Mouse (Mus musculus) gastrocnemius, postnatal 14 days (tissue): ENCODE measurements at regions not wholly inside any gene's neighbourhood (a gene's known extent, or its start where the extent isn't known, plus 50 kb on each side); places are given as distances from the start of the nearest gene placed in this dataset.
A peak's percentile ranks its signal among the peaks of the same experiment; 100 is the strongest.
"Not testable (repeated sequence)": the region's sequence is repeated elsewhere in the genome, so short reads cannot be mapped to it uniquely, and the experiment has no call there.

Source experiments
- DNase-seq: peaks from one replicate; pipeline ENCODE4 v3.0.0; 2021; ENCODE audit warnings: mixed read lengths
- intact Hi-C: fragments of 180-260 bp; cut with DNase I; formaldehyde crosslinking; loops from one replicate; pipeline ENCODE4 v1.15.1; 2025; ENCODE audit warnings: low total_unique reads

DNA sequence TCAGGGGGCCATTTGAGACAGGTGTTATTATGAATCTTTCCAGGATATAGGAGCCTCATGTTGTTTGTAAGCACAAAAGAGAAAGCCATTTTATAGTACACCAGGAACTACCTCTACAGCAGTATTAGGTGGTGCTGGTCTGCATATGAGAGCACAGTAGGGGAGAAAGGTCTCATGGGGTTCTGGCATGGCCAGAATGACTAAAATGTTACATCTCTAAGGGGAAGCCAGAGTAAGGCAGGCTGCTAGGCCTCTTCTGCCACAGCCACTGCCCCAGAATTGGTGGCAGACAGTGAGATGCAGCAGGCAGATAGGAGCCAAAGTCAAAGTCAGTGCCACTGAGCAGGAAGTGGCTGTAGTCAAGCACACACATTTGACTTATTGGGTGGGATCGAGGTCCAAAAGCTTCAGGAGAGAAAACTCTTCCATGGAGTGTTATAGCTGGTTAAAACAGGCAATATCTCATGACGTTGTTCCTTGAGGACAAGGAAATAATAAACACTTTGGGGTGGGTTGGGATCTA is 147.2 kb downstream of the Hira start:
- intact Hi-C loops: no loop called here
- DNase-seq: no peak

DNA sequence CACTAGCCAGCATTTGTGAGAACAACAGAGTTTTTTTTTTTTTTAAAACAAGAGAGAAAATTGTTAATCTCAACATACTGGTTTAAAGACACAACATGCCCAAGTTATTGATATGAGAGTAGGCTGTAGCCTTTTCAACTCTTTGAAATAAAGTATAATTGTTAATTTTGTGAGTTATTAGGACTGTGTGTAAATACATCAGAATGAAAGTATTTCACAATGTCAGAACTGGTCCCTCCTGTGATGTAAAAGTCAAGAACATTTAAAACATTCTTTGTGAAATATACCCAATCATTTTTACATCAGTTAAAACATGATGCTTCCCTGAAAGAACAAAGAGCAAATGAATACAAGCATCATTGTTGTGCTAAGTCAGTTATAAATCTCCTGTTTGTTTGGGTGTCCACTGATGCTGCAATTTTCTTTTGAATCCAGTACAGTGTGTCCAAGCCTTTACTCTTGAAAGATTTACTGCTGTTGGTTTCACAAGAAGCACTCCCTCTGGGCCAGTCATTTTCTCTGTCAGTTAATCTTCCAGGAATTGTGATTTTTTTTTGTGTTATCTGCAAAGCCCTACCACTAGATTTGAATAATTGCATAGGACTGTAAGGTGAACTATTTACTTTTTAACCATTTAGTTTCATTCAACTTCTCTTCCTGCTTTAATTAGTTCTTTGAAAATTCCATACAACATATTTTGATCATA is 148.5 kb downstream of the Hira start:
- DNase-seq: no peak

DNA sequence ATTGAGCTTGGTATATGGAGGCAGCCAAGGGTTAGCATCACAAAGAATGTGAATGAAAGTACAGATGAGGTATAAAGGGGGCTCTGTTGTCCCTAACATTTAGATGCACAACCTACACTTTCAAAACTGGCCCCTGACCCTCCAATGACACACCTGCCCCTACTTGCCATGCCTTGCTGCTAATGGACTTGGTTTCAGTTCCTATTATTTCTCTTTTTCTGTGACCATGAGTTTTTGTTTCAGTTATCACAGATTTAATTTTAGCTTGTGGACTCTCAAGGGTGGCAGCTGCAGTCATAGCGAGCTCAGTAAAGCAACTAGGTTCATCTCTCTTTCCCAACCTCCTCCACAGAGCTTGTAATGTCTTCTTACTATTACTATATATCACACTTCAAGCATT is 150.3 kb downstream of the Hira start:
- intact Hi-C loops: no loop called here

More for the DNA sequence above, 148.5 kb downstream of the Hira start:
- intact Hi-C loops: no loop called here

DNA sequence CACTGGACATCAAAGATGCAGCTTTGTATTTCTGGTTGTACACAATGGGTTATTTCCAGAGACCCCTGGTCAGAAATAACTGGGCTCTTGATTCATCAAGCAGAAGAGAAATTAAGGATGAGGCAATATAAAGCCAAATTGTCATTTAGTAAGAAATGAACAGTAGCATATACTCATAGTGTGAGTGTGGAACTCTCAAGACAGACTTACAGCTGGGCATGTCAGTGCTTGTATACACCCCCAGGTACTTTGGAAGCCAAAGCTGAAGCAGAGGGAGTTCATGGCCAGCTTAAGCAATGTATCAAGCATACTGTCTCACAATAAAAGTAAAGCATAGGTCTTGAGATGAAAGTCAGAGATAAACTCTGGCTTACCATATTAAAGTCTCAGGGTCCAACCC is 155.7 kb downstream of the Hira start:
- intact Hi-C loops: loop anchor here (5.0 kb wide), 1 partner anchor 145 kb away; no protein-coding TSS in a partner anchor
- no peak for DNase-seq

More for the DNA sequence above, 150.3 kb downstream of the Hira start:
- no peak for DNase-seq

DNA sequence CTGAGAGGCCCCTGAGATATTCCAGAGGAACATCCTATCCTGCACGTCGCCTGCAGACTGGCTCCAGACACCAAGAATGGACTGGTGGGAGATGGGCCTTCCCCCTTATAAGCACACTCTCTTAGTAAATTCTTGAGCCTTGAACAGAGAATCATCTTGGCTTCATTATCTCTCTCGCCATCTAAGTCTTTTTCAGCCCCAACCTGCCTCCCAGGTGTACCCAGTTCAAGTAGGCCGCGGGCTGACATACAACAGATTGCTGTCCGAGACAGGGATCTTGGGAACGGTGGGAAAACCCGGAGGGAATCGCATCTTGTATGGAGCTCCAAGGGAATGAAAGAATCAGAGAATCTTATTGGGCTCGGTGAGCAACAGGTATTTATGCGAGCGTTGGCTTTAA is 158.9 kb downstream of the Hira start:
- no peak for DNase-seq
- intact Hi-C loops: no loop called here

DNA sequence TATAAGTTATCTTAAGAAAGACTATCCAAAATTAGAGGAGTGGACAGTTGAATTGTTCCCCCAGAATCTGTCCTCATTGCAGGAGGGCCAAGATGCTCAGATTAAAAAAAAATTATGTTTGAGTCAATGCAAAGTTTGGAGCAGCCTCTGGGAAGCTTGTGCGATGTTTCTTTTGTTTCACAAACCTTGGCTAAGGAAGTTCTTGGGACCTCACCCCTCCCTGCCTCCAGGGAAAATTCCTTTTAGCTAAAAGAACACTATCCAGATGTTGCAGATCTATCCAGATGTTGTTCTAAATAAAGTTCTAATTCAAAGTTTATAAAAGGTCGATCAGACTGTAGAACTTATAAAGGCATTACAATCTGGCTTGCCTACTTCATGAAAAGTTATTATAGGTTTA is 160.8 kb downstream of the Hira start:
- intact Hi-C loops: no loop called here

DNA sequence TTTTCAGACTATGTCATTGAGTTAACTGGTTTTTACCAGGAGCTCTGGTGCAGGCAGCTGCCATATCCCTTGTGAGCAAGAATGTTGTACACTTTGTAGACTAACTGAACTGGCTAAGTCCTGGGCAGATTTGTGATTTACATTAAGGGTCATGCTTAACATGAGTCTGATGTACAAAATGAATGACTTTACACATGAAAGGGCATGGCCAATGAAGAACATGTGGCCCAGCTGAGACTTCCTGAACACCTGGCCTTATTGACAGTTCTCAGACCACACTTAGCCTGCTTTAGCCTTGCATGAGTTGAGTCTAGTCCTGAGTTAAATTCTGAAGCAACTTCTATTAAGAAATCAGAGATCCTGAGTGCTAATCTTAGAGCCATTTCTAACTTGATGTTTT is 176.0 kb downstream of the Hira start:
- intact Hi-C loops: no loop called here
- DNase-seq: no peak

More for the DNA sequence above, 160.8 kb downstream of the Hira start:
- DNase-seq: peak; percentile 9

DNA sequence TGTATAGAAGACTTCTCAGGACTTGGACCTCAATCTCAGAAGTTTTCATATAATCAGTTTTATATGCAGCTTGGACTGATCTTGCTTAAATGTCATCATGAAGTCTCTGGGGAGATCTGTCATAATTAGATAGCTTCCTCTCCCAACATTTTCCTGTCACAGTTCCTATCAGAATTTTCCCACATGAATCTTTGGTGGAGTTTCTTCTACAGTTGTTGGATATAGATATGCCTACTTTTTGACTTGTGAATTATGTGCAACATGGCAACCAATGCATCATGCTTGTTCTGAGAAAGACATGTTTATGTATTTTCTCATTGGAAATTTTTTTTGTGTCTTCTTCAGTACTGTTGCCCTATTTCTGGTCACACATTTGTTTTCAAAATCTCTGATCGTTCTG is 183.5 kb downstream of the Hira start:
- DNase-seq: no peak
- intact Hi-C loops: no loop called here

DNA sequence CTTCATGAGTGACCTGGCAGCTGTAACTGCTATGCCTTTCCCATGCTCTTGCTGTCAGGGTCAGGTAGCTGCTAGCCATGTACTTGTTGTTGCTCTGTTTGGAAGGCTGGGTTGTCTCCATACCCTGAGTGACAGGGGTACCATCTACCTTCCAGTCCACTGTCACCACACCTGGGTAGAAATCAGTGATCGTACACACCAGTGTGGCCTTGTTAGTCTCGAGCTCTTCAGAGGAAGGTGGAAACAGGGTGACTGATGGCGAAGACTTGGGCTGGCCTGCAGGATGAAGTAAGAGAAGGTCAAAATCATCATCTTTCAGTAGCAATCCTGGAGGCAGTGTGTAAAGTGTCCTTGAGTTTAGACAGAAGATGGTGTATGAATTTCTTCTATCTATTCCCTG is 185.0 kb downstream of the Hira start:
- intact Hi-C loops: no loop called here
- no peak for DNase-seq

DNA sequence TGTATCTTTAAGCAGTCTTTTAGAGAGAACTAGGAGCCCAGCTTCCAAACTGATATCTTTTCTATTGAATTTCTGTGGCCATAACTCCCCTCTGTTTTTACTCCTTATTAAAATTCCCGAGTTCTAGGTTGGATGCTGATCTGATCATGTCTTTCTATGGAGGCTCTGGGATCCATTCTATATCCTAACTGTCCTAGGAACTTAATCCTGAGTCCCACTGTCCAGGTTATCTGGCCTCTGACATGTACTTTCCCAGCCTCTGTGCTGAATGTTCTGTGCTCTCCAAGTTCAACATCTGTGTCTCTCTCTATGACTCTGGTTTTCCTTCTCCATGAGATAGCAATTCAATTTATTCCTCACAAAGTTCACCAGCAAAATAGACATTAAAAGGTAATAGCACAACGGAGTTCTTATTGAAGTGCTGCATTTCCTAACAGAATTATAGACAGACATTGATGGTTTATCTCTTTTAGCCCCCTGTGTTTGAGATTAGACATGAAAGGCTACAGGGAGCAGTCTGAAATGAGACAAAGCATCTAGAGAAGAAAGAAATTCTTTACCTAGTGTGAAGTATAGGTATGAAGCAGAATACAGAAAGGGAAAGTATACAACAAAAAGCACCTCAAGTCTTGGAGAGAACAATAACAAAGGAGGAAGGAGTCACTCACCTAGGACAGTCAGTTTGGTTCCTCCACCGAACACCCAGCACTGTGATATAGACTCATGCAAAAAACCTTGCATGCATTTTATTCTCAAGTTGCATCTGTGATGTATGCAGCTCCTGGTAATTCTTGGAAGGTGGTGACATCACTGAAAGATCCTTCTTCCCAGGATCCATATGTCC is 185.9 kb downstream of the Hira start:
- DNase-seq: no peak

DNA sequence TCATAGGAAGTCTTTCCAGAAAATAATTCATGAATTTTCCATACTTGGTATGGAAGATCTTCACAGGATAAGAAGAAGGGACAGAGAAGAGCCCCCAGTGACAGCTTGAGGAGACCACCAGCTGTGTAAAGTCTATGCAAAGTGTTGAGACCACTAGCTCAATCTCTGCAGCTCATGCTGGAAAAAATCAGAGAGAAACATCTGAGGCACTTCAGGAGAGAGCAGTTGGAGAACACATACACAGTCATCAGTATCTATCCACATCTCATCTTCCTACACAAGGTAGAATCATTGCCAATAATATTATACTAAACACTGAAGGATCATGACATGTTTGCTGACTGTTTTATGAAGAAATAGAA is 186.5 kb downstream of the Hira start:
- intact Hi-C loops: no loop called here
- DNase-seq: no peak

More for the DNA sequence above, 185.9 kb downstream of the Hira start:
- intact Hi-C loops: no loop called here

DNA sequence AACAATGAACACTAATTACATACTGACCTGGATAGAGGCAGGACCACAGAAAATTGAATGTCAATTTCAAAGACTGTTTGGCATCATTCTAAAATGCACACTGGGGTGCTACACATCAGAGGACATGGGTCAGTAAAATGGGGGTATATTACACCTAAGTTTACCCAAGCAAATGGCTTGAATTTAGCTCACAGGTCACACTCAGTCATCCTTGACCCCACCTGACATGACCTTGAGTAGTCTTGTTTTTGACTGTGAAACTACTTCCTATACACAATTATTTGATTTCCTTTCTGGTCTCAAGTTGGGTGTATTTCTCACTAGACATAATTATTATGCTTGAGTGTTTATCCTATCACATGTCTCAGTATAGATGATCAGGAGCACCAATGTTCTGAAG is 187.6 kb downstream of the Hira start:
- intact Hi-C loops: no loop called here
- DNase-seq: no peak

DNA sequence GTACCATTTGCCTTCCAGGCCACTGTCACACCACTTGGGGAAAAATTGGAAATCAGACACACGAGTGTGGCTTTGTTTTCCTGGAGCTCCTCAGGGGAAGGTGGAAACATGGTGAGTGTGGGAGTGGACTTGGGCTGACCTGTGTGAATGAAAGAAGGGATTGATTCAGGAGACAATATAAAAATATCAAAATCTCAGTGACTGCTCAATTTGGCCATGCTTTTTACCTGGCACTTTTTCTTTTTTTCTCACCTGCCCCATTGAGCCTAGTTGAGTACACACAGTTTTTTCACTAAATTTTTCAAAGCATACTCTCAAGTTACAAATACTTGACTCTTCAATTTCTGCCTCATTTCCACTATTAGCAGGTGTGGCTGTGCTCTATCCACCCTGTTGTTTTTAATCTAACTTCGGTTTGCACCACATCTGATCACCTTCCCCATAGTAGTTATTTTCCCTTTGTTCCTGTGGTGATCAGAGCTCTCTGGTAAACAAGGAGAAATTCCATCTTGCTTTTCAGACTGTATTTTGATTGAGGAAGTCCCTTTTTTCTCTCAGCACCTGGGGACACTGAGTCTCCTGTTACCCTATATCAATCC is 188.8 kb downstream of the Hira start:
- intact Hi-C loops: no loop called here
- no peak for DNase-seq

DNA sequence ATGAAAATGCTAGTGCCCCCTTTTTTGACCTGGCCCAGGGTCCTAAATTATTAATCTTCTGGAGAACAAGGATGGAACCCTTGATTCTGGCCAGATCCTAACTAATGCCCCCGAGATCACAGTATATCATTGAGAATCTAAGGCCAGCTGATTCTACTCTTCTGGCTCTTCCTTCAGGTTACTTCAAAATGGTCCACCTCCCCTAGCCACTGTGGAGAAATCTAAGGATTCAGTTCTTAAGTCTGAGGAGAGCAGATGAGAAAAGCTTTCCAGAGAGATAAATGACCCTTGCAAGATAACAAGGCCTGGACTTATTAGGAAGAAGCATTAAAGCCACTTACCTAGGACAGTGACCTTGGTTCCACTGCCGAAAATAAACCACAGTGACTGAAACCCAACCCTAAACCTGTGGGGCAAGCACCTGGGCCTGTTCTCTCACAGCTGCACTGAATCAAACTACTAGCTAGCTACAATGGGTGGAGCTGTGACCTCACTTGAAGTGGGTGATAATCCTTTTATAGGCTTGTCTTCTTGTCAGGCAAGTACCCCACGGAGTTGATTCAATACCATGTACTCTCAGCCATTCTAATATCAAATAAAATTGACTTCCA is 190.0 kb downstream of the Hira start:
- intact Hi-C loops: no loop called here
- DNase-seq: no peak

DNA sequence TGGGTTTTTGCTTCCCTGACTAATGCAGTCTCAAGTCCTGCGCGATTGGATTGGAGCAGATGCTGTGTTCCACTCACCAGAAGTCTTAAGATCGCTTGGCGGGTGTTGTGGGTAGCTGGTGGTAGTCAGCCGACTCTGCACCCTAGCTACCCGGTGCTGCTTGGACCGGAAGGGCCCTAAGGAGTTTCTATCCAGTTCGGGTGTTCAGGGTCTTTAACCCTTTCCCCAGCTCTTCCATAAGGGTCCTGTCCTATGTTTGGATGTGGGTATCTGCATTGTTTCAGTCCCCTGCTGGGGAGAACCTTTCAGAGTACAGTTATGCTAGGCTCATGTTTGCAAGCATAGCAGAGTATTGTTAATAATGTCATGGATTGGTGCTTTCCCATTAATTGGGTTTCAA is 206.7 kb downstream of the Hira start:
- intact Hi-C loops, DNase-seq: not testable (repeated sequence)

DNA sequence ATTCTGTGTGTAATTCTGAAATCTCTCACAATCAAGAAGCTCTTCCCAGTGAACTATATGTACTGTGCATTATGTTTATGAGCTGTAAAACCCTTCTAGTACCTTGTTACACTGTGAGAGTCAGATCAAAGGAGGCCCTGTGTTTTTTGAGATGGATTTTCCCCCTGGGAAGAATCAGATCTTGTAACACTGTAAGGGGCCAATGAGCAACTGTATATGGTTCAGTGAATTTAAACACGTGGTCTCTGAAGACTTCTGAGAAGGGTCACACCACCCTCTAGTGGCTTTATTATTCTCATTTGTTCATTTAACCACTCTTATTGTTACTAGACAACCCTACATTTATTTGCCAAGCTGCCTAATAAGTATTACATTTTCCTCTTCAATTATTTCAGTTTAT is 211.1 kb downstream of the Hira start:
- intact Hi-C loops: no loop called here
- no peak for DNase-seq
